Comparison of ENCODE assay signal across 11 mouse cellular contexts in genomic region chr11:45854381-45854780, GRCm38 (mm10). TPM values are rescaled to one million over a fixed set of nuclear protein-coding genes. Genes with fewer than 3 reads are reported as not detected.
DNase-seq lines count a peak whose midpoint lies in the region; ATAC-seq and TF ChIP-seq lines count a peak whose summit lies in the region.
"Had no signal": no experiment of that assay in that cellular context is flagged by ENCODE, and none has a peak within 500 bp of the region (broad histone marks: within the 10 kb centered on the region; RNA-seq: fewer than 3 reads in every experiment).

No protein-coding gene starts in this region.

- no peak overlapping the region for H3K27ac ChIP-seq in heart, embryonic 13.5 days (replicated peaks)
- H3K27ac ChIP-seq in midbrain, embryonic 10.5 days (replicated peaks) = no peak overlapping the region
- no peak overlapping the region for H3K27ac ChIP-seq in midbrain, embryonic 16.5 days (ENCODE audit: low read length)
- H3K27ac ChIP-seq in liver, embryonic 11.5 days (ENCODE audit: low read depth, low read length) = peak overlapping the region; percentile 90
- H3K27ac ChIP-seq in stomach, postnatal 0 days (replicated peaks) = peak overlapping the region; percentile 30; the same call in 1 of the 2 replicates
- H3K27ac ChIP-seq: hindbrain, embryonic 14.5 days; limb, embryonic 12.5 days had no signal

- H3K4me3 ChIP-seq in heart, embryonic 13.5 days = no peak overlapping the region
- peak overlapping the region; percentile 2; the same call in 1 of the 2 replicates for H3K4me3 ChIP-seq in midbrain, embryonic 10.5 days
- H3K4me3 ChIP-seq in midbrain, embryonic 16.5 days (ENCODE audit: low read depth, low read length) = no peak overlapping the region
- H3K4me3 ChIP-seq in liver, embryonic 11.5 days (ENCODE audit: low read depth, low read length) = peak overlapping the region; percentile 98
- no peak overlapping the region for H3K4me3 ChIP-seq in stomach, postnatal 0 days (ENCODE audit: low read depth, low read length)
- H3K4me3 ChIP-seq: limb, embryonic 12.5 days had no signal

- peaks cover 57% of the 10 kb centered on the region for H3K4me1 ChIP-seq in heart, embryonic 13.5 days
- H3K4me1 ChIP-seq in midbrain, embryonic 10.5 days = peaks cover 32% of the 10 kb centered on the region
- peaks cover 18% of the 10 kb centered on the region for H3K4me1 ChIP-seq in midbrain, embryonic 16.5 days (ENCODE audit: control insufficient read depth, insufficient read depth, low read length)
- H3K4me1 ChIP-seq in liver, embryonic 11.5 days (replicated peaks; ENCODE audit: control insufficient read depth, insufficient read depth, low read length) = peaks cover 52% of the 10 kb centered on the region
- H3K4me1 ChIP-seq in stomach, postnatal 0 days (replicated peaks; ENCODE audit: control insufficient read depth, insufficient read depth) = peaks cover 5% of the 10 kb centered on the region

- 59% methylated on average over 7 of the region's 7 CpGs for WGBS in heart, embryonic 13.5 days
- WGBS in midbrain, embryonic 10.5 days = 88% methylated on average over 7 of the region's 7 CpGs
- WGBS in midbrain, embryonic 16.5 days = 92% methylated on average over 7 of the region's 7 CpGs
- 65% methylated on average over 7 of the region's 7 CpGs for WGBS in liver, embryonic 11.5 days
- WGBS in stomach, postnatal 0 days = 43% methylated on average over 7 of the region's 7 CpGs

- ATAC-seq in heart, embryonic 13.5 days (ENCODE audit: extremely low read depth, insufficient number of reproducible peaks, low FRiP score, low TSS enrichment) = no peak
- no peak for ATAC-seq in midbrain, embryonic 16.5 days
- no peak for ATAC-seq in liver, embryonic 11.5 days (replicated peaks; ENCODE audit: low FRiP score)
- no peak for ATAC-seq in stomach, postnatal 0 days (ENCODE audit: low FRiP score, low TSS enrichment)

- no peak for TF ChIP-seq CTCF in stomach, postnatal 0 days (IDR thresholded peaks at IDR 0.05; ENCODE audit: low read depth)

- H3K36me3 ChIP-seq in heart, embryonic 13.5 days = peaks cover 17% of the 10 kb centered on the region
- peaks cover 41% of the 10 kb centered on the region for H3K36me3 ChIP-seq in midbrain, embryonic 10.5 days
- 0 out of 2 replicates have a peak, but pooled peaks cover 3% of the 10 kb centered on the region for H3K36me3 ChIP-seq in midbrain, embryonic 16.5 days (ENCODE audit: control insufficient read depth, insufficient read depth, low read length)
- H3K36me3 ChIP-seq in liver, embryonic 11.5 days (ENCODE audit: control insufficient read depth, insufficient read depth, low read length) = peaks cover 9% of the 10 kb centered on the region
- H3K36me3 ChIP-seq in stomach, postnatal 0 days (ENCODE audit: control insufficient read depth, insufficient read depth, low read length) = no peaks in the 10 kb centered on the region

- DNase-seq in heart, postnatal 36 days = no peak
- no peak for DNase-seq in midbrain, embryonic 10.5 days (ENCODE audit: low spot score)
- no peak for DNase-seq in liver, embryonic 11.5 days (ENCODE audit: low spot score)
- no peak for DNase-seq in stomach, postnatal 0 days (ENCODE audit: low spot score)
- DNase-seq in thymus, postnatal 36 days = no peak
- DNase-seq: cerebellum, adult 2 months; kidney, postnatal 14 days had no signal

- H3K4me2 ChIP-seq in heart, embryonic 13.5 days = peak overlapping the region; percentile 83
- no peak overlapping the region for H3K4me2 ChIP-seq in midbrain, embryonic 16.5 days (ENCODE audit: low read length)
- H3K4me2 ChIP-seq in liver, embryonic 11.5 days = peak overlapping the region; percentile 85
- H3K4me2 ChIP-seq in stomach, postnatal 0 days (replicated peaks; ENCODE audit: low read depth) = no peak overlapping the region; the same call in 1 of the 2 replicates
- H3K4me2 ChIP-seq: hindbrain, embryonic 14.5 days had no signal

- no peak for TF ChIP-seq EP300 in stomach, postnatal 0 days (optimal IDR thresholded peaks at IDR 0.05)

- H3K9me3 ChIP-seq in heart, embryonic 13.5 days = no peaks in the 10 kb centered on the region
- H3K9me3 ChIP-seq in midbrain, embryonic 10.5 days (replicated peaks) = no peaks in the 10 kb centered on the region
- no peaks in the 10 kb centered on the region for H3K9me3 ChIP-seq in midbrain, embryonic 16.5 days (replicated peaks; ENCODE audit: control insufficient read depth, low read length, poor library complexity, severe bottlenecking)
- H3K9me3 ChIP-seq in liver, embryonic 11.5 days (ENCODE audit: control insufficient read depth, low read length) = no peaks in the 10 kb centered on the region
- H3K9me3 ChIP-seq in stomach, postnatal 0 days (ENCODE audit: control insufficient read depth, low read length) = no peaks in the 10 kb centered on the region
- H3K9me3 ChIP-seq: limb, embryonic 12.5 days had no signal

- peak overlapping the region; percentile 59 for H3K9ac ChIP-seq in heart, embryonic 13.5 days
- H3K9ac ChIP-seq in midbrain, embryonic 16.5 days (ENCODE audit: low read depth, low read length) = no peak overlapping the region
- H3K9ac ChIP-seq in liver, embryonic 11.5 days (ENCODE audit: low read depth, low read length) = peak overlapping the region; percentile 99
- no peak overlapping the region for H3K9ac ChIP-seq in stomach, postnatal 0 days (ENCODE audit: low read length)
- H3K9ac ChIP-seq: hindbrain, embryonic 14.5 days; limb, embryonic 12.5 days had no signal

- H3K27me3 ChIP-seq in heart, embryonic 13.5 days (replicated peaks) = no peaks in the 10 kb centered on the region
- H3K27me3 ChIP-seq in midbrain, embryonic 10.5 days (ENCODE audit: low read depth, poor library complexity, severe bottlenecking) = no peaks in the 10 kb centered on the region
- H3K27me3 ChIP-seq in midbrain, embryonic 16.5 days (ENCODE audit: control insufficient read depth, insufficient read depth, low read depth, low read length) = no peaks in the 10 kb centered on the region
- H3K27me3 ChIP-seq in liver, embryonic 11.5 days (replicated peaks; ENCODE audit: control insufficient read depth, insufficient read depth, low read length) = no peaks in the 10 kb centered on the region
- H3K27me3 ChIP-seq in stomach, postnatal 0 days (ENCODE audit: control insufficient read depth, insufficient read depth, low read length) = no peaks in the 10 kb centered on the region
- H3K27me3 ChIP-seq: limb, embryonic 12.5 days had no signal

- intact Hi-C loops in heart, postnatal 36 days (cut with DNase I) = no loop called here

RNA-seq across cellular contexts. Expression of gene Clint1, which starts 2.5 kb away (rescaled TPM):
- 50.6 and 52.6 TPM in 2 replicates for polyA plus RNA-seq in heart, embryonic 13.5 days (2015; fragmentation: Nextera tagmentation; extraction: Ambion mirVana)
- total RNA-seq in heart, postnatal 36 days (2021) = 10 to 100 TPM; 43.2 to 43.7 TPM
- polyA plus RNA-seq in midbrain, embryonic 10.5 days (2016; fragmentation: Nextera tagmentation; extraction: Ambion mirVana) = 57.8 and 60.3 TPM in 2 replicates
- polyA plus RNA-seq in midbrain, embryonic 16.5 days (2015; fragmentation: Nextera tagmentation; extraction: Ambion mirVana) = 38.7 and 42.6 TPM in 2 replicates
- 102 and 113 TPM in 2 replicates for polyA plus RNA-seq in liver, embryonic 11.5 days (2014; fragmentation: Nextera tagmentation; extraction: Ambion mirVana)
- polyA plus RNA-seq in stomach, postnatal 0 days (2015; fragmentation: Nextera tagmentation; extraction: Ambion mirVana) = 56.5 and 56.8 TPM in 2 replicates

Comparison
In these comparisons a context has a peak if more than half of its experiments do, and no peak if none do; other contexts are left out.
1. H3K4me3 ChIP-seq: peak in midbrain, embryonic 10.5 days (single experiment) and liver, embryonic 11.5 days (single experiment); none in heart, embryonic 13.5 days (single experiment), midbrain, embryonic 16.5 days (single experiment) and stomach, postnatal 0 days (single experiment).
2. H3K27ac ChIP-seq: peak in liver, embryonic 11.5 days (single experiment) and stomach, postnatal 0 days (single experiment); none in heart, embryonic 13.5 days (single experiment), midbrain, embryonic 10.5 days (single experiment) and midbrain, embryonic 16.5 days (single experiment).
3. H3K4me2 ChIP-seq: peak in heart, embryonic 13.5 days (single experiment) and liver, embryonic 11.5 days (single experiment); none in midbrain, embryonic 16.5 days (single experiment) and stomach, postnatal 0 days (single experiment).
4. H3K9ac ChIP-seq: peak in heart, embryonic 13.5 days (single experiment) and liver, embryonic 11.5 days (single experiment); none in midbrain, embryonic 16.5 days (single experiment) and stomach, postnatal 0 days (single experiment).